Mouse (Mus musculus): Measurements from ENCODE around the gene Sytl1. TPM values are rescaled to one million over a fixed set of nuclear protein-coding genes. Genes with fewer than 3 reads are reported as not detected.

The Sytl1 gene
- polyA plus RNA-seq, 1 experiment from 2014 or later: 1.3 TPM

GRCm38 (mm10) chr4:133237911-133238310 is 25.0 kb downstream of the Sytl1 start:
- no peak overlapping the region for H3K27ac ChIP-seq (replicated peaks)
- H3K36me3 ChIP-seq: no peaks in the 10 kb centered on the region
- DNase-seq (ENCODE audit: low spot score): no peak
- peaks cover 26% of the 10 kb centered on the region for H3K4me1 ChIP-seq
- H3K9me3 ChIP-seq (replicated peaks): no peaks in the 10 kb centered on the region
- peaks cover 77% of the 10 kb centered on the region for H3K27me3 ChIP-seq (ENCODE audit: low read depth, poor library complexity, severe bottlenecking)
- no peak overlapping the region for H3K4me3 ChIP-seq
- WGBS: 71% methylated on average over 4 of the region's 4 CpGs

- Histone ChIP-seq H3K27me3 (ENCODE audit: low read depth, poor library complexity, severe bottlenecking) (peaks cover 52% of the 10 kb centered on the region), H3K4me3 (no peak overlapping the region), H3K36me3 (no peaks in the 10 kb centered on the region), H3K9me3 (replicated peaks) (no peaks in the 10 kb centered on the region), H3K4me1 (peaks cover 7% of the 10 kb centered on the region), H3K27ac (replicated peaks) (no peak overlapping the region)
- DNase-seq (ENCODE audit: low spot score): no peak
- 82% methylated on average over 5 of the region's 5 CpGs for WGBS
Observed at GRCm38 (mm10) chr4:133235415-133235814, 27.5 kb downstream of the Sytl1 start.

DNA sequence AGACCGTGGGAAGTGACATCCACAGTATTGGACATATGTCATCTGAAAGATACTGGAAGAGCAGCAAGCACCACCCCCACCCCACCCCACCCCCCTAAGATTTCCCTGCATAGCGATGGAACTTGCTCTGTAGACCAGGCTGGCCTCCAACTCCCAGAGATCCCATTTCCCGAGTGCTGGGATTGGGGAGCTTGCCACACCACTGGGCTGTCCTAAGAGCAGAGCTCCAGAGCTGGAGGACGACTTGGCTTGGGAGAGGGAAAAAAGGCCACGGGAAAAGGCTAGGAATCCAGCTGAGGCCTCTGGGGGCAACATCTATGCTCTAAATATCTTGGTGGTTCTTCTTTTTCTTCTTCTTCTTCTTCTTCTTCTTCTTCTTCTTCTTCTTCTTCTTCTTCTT is 28.1 kb downstream of the Sytl1 start:
- WGBS: 69% methylated on average over 5 of the region's 5 CpGs
- Histone ChIP-seq H3K27ac (replicated peaks) (no peak overlapping the region), H3K36me3 (no peaks in the 10 kb centered on the region), H3K4me1 (peaks cover 7% of the 10 kb centered on the region), H3K9me3 (replicated peaks) (no peaks in the 10 kb centered on the region), H3K27me3 (ENCODE audit: low read depth, poor library complexity, severe bottlenecking) (peaks cover 46% of the 10 kb centered on the region), H3K4me3 (no peak overlapping the region)
- no peak for DNase-seq (ENCODE audit: low spot score)

DNA sequence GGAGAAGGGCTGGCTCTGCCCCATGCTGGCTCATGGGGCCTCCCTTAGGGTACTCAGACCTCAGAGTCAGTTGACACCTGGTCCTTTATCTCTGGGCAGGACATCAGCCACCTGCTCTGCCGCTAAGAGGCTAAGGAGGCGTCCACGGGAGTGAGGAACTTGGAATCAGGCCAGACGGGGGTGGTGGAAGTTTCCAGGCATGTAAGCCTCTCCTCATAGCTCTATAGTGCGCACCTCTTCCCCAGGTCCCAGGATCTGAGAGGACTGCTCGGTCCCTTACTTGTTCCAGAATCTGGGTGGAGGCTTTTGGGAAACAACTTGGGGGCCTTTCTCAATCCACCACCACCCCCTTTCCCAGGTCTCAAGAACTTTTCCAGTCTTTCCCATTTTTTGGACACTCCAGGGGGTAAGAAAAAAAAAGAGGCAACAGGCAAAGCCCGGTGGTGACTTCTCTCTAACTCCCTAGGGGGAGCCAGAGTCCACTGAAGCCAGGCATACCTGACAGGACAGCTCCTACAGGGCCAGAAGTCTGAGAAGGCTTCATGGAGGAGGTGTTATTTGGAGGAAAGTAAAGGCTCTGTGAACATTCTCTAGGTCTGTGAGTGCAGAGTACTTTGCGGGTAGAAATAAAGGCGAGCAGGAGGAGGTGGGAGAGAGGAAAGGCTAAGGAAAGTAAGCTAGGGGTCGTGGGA is 29.5 kb downstream of the Sytl1 start:
- peaks cover 11% of the 10 kb centered on the region for H3K4me1 ChIP-seq
- no peaks in the 10 kb centered on the region for H3K9me3 ChIP-seq (replicated peaks)
- peaks cover 33% of the 10 kb centered on the region for H3K27me3 ChIP-seq (ENCODE audit: low read depth, poor library complexity, severe bottlenecking)
- WGBS: 47% methylated on average over 10 of the region's 10 CpGs
- no peak overlapping the region for H3K4me3 ChIP-seq
- DNase-seq (ENCODE audit: low spot score): no peak
- no peak overlapping the region for H3K27ac ChIP-seq (replicated peaks)
- no peaks in the 10 kb centered on the region for H3K36me3 ChIP-seq

- no peaks in the 10 kb centered on the region for H3K36me3 ChIP-seq
- peaks cover 10% of the 10 kb centered on the region for H3K27me3 ChIP-seq (ENCODE audit: low read depth, poor library complexity, severe bottlenecking)
- no peak for DNase-seq (ENCODE audit: low spot score)
- 70% methylated on average over 8 of the region's 8 CpGs for WGBS
- peak overlapping the region; percentile 39; the same call in 1 of the 2 replicates for H3K27ac ChIP-seq (replicated peaks)
- H3K4me3 ChIP-seq: no peak overlapping the region
- H3K4me1 ChIP-seq: peaks cover 12% of the 10 kb centered on the region; the same call in 1 of the 2 replicates
- no peaks in the 10 kb centered on the region for H3K9me3 ChIP-seq (replicated peaks)
Observed at GRCm38 (mm10) chr4:133229582-133229981, 33.3 kb downstream of the Sytl1 start.

- WGBS: 70% methylated on average over 8 of the region's 8 CpGs
- Histone ChIP-seq H3K27me3 (ENCODE audit: low read depth, poor library complexity, severe bottlenecking) (peaks cover 11% of the 10 kb centered on the region), H3K36me3 (no peaks in the 10 kb centered on the region), H3K4me3 (no peak overlapping the region), H3K9me3 (replicated peaks) (no peaks in the 10 kb centered on the region), H3K4me1 (peaks cover 28% of the 10 kb centered on the region), H3K27ac (replicated peaks) (no peak overlapping the region)
- DNase-seq (ENCODE audit: low spot score): no peak
Observed at GRCm38 (mm10) chr4:133227636-133228035, 35.3 kb downstream of the Sytl1 start.

- H3K27ac ChIP-seq (replicated peaks): no peak overlapping the region
- H3K27me3 ChIP-seq (ENCODE audit: low read depth, poor library complexity, severe bottlenecking): peaks cover 27% of the 10 kb centered on the region
- peaks cover 31% of the 10 kb centered on the region for H3K4me1 ChIP-seq
- H3K9me3 ChIP-seq (replicated peaks): no peaks in the 10 kb centered on the region
- 72% methylated on average over 10 of the region's 10 CpGs for WGBS
- H3K4me3 ChIP-seq: no peak overlapping the region
- H3K36me3 ChIP-seq: no peaks in the 10 kb centered on the region
- DNase-seq (ENCODE audit: low spot score): no peak
Observed at GRCm38 (mm10) chr4:133226073-133226472, 36.8 kb downstream of the Sytl1 start.

GRCm38 (mm10) chr4:133223875-133224274 is 39.0 kb downstream of the Sytl1 start:
- Histone ChIP-seq H3K4me3 (no peak overlapping the region), H3K9me3 (replicated peaks) (no peaks in the 10 kb centered on the region), H3K27me3 (ENCODE audit: low read depth, poor library complexity, severe bottlenecking) (peaks cover 47% of the 10 kb centered on the region), H3K36me3 (no peaks in the 10 kb centered on the region), H3K27ac (replicated peaks) (peak overlapping the region; percentile 63), H3K4me1 (peaks cover 32% of the 10 kb centered on the region)
- 45% methylated on average over 5 of the region's 5 CpGs for WGBS
- no peak for DNase-seq (ENCODE audit: low spot score)

GRCm38 (mm10) chr4:133221701-133222100 is 41.2 kb downstream of the Sytl1 start:
- H3K4me3 ChIP-seq: no peak overlapping the region
- no peak for DNase-seq (ENCODE audit: low spot score)
- H3K36me3 ChIP-seq: no peaks in the 10 kb centered on the region
- H3K27ac ChIP-seq (replicated peaks): no peak overlapping the region
- 85% methylated on average over 8 of the region's 8 CpGs for WGBS
- H3K9me3 ChIP-seq (replicated peaks): no peaks in the 10 kb centered on the region
- peaks cover 39% of the 10 kb centered on the region for H3K4me1 ChIP-seq
- H3K27me3 ChIP-seq (ENCODE audit: low read depth, poor library complexity, severe bottlenecking): peaks cover 63% of the 10 kb centered on the region

DNA sequence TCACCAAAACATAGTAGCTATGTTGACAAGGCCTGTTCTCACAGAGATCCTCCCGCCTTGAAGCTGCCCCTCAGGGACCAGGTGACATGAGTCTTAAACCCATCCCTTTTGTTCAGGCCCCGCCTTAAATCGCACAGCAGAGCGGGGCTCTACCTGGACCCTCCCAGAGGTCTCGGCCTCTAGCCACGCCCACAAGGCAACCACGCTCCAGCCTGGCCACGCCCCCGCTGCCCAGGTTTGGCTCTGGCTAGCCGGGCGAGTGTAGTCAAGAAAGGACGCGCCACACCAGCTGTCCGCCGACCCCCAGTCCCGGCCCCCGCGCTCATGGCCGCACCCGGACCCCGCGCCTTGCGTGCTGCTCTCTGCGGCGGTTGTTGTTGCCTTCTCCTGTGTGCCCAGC is 42.3 kb downstream of the Sytl1 start:
- peaks cover 33% of the 10 kb centered on the region for H3K4me1 ChIP-seq
- no peaks in the 10 kb centered on the region for H3K36me3 ChIP-seq
- under 1% methylated on average over 25 of the region's 25 CpGs for WGBS
- peak overlapping the region; percentile 46 for H3K4me3 ChIP-seq
- no peaks in the 10 kb centered on the region for H3K9me3 ChIP-seq (replicated peaks)
- no peak for DNase-seq (ENCODE audit: low spot score)
- peaks cover 68% of the 10 kb centered on the region for H3K27me3 ChIP-seq (ENCODE audit: low read depth, poor library complexity, severe bottlenecking)
- peak overlapping the region; percentile 46 for H3K27ac ChIP-seq (replicated peaks)

DNA sequence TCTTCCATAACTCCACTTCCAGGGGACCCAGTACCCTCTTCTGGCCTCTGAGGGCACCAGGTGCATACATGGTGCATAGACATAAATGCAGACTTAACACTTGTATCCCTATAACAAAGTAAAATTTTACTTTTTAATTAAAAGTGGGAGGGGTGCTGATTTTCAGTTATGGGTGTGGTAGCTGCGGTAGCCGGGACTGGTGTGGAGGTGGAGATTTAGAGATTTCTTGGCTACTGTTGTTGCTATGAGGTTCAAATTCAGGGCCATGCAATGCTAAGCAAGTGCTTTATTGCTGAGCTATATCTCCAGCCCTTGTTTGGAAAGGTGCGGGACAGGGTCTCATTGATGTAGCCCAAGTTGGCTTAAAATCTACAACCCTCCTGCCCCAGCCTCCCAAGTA is 44.2 kb downstream of the Sytl1 start:
- Histone ChIP-seq H3K27me3 (ENCODE audit: low read depth, poor library complexity, severe bottlenecking) (peaks cover 87% of the 10 kb centered on the region), H3K27ac (replicated peaks) (no peak overlapping the region), H3K9me3 (replicated peaks) (no peaks in the 10 kb centered on the region), H3K36me3 (no peaks in the 10 kb centered on the region), H3K4me1 (peaks cover 29% of the 10 kb centered on the region), H3K4me3 (no peak overlapping the region)
- no peak for DNase-seq (ENCODE audit: low spot score)
- WGBS: 93% methylated on average over 3 of the region's 3 CpGs

GRCm38 (mm10) chr4:133217641-133218040 is 45.3 kb downstream of the Sytl1 start:
- peak; percentile 73 for DNase-seq (ENCODE audit: low spot score)
- Histone ChIP-seq H3K27ac (replicated peaks) (no peak overlapping the region), H3K9me3 (replicated peaks) (no peaks in the 10 kb centered on the region), H3K4me1 (peaks cover 32% of the 10 kb centered on the region), H3K4me3 (no peak overlapping the region), H3K36me3 (no peaks in the 10 kb centered on the region), H3K27me3 (ENCODE audit: low read depth, poor library complexity, severe bottlenecking) (peaks cover 87% of the 10 kb centered on the region)
- WGBS: 2% methylated on average over 5 of the region's 5 CpGs

DNA sequence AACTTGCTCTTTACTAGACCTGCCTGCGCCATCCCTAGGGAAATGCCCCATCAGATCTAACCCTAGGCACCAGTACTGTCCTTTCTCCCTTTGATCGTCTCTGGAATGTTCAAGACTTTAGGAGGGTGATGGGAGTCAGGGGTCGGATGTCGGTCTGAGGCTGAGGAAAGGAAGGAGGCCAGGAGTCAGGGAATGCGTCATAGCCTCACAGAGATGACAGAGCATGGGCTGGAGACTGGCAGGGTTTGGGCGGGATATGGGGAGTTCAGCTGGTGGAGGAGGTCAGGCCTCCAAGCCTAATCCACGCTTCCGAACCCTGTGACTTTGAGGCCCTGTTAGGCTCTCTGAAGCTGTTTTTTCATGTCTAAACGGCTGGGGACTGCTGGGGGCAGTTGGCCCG is 49.3 kb downstream of the Sytl1 start:
- peaks cover 39% of the 10 kb centered on the region for H3K4me1 ChIP-seq
- H3K4me3 ChIP-seq: peak overlapping the region; percentile 75
- no peaks in the 10 kb centered on the region for H3K36me3 ChIP-seq
- H3K9me3 ChIP-seq (replicated peaks): no peaks in the 10 kb centered on the region
- peaks cover 80% of the 10 kb centered on the region for H3K27me3 ChIP-seq (ENCODE audit: low read depth, poor library complexity, severe bottlenecking)
- no peak for DNase-seq (ENCODE audit: low spot score)
- 7% methylated on average over 10 of the region's 10 CpGs for WGBS
- no peak overlapping the region for H3K27ac ChIP-seq (replicated peaks)

DNA sequence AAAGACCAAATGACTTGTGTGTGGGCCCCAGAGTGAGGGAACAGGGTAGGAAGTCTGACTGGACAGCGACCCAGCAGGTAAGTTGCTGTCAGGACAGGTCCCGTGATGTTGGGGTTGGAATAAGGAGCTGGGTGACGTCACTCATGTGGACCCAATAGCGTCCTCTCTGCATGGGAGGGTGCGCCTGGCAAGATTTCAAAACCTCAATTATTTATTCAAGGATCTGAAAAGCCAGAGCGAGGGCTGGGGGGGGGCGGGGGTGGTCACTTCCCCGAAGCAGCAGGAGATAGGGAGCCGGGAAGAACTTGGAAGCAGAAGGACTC is 49.7 kb downstream of the Sytl1 start:
- WGBS: 0% methylated on average over 9 of the region's 9 CpGs
- Histone ChIP-seq H3K4me3 (peak overlapping the region; percentile 75), H3K27ac (replicated peaks) (no peak overlapping the region), H3K9me3 (replicated peaks) (no peaks in the 10 kb centered on the region), H3K36me3 (no peaks in the 10 kb centered on the region), H3K4me1 (peaks cover 39% of the 10 kb centered on the region), H3K27me3 (ENCODE audit: low read depth, poor library complexity, severe bottlenecking) (peaks cover 80% of the 10 kb centered on the region)
- no peak for DNase-seq (ENCODE audit: low spot score)
